Mouse (Mus musculus) left cerebral cortex, adult 11 months (tissue): ENCODE data around the gene Lyplal1.
A peak's percentile ranks its signal among the peaks of the same experiment; 100 is the strongest.

Source experiments
- DNase-seq: peaks from one replicate; pipeline ENCODE4 v3.0.0; 2022; ENCODE audit warnings: low spot score

Gene Lyplal1

DNA sequence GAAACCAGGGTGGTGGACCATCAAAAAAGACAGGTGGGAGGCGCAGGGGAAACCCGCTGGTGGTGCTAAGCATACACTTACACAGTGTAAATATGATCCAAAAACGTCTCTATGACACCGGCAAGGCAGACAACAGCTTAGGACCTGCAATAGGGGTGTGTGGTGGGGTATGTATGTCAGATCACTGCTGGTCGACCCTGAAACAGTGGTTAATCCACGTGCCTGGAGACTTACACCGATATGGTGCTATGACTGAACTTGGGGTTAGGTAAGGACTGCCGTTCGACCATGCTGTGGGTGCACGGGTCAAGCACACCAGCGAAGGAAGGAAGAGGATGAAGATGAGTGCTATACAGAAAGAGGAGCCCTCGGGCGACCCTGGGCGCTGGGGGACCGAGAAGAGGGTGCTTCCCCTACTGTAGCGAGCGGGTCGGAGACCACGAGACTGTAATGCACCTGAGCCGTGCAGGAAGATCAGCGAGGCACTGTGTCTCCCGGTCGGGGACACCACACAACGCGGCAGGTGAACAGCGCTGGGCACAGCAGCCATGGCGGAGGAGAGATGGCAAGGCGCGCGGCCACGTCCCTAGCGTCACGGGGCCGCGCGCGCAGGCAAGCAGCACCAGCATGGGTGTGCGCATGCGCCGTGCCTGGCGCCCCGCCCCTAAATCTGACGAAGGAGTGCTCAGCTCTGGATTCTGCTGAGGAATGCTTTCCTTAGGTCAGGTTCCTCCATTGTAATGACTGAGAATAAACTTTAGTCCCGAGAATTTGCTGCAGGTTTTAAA is at the start of gene Lyplal1:
Gene Lyplal1 (minus strand): TSS at position 610 of the 788 bp plus-strand sequence.
- DNase-seq = peak; percentile 92

- no peak for DNase-seq
These were observed 46.5 kb upstream of the Lyplal1 start for GRCm38 (mm10) chr1:186163616-186164015.

DNA sequence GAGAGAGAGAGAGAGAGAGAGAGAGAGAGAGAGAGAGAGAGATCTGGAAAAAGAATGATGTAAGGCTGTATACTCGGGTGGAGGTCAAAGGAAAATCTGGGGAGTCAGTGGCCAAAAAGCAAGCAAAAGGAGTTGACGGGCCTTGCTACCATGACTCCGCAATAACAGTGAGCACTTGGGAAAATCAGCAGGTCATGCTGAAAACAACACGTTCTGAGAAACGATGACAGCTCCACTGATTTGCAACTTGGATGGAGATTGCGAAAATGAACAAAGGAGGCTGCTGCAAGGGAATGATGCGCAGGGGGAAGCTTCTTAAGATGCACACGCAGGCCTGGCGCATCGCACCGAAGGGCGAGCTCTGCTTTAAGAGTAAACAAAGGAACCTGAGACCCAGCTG is 46.1 kb upstream of the Lyplal1 start:
- DNase-seq = no peak

GRCm38 (mm10) chr1:186150376-186150775 is 33.3 kb upstream of the Lyplal1 start:
- DNase-seq = no peak

- DNase-seq = no peak
These were observed 28.3 kb upstream of the Lyplal1 start for GRCm38 (mm10) chr1:186145444-186145843.

- DNase-seq = no peak
These were observed 23.1 kb upstream of the Lyplal1 start for GRCm38 (mm10) chr1:186140191-186140590.

GRCm38 (mm10) chr1:186137873-186138272 is 20.8 kb upstream of the Lyplal1 start:
- no peak for DNase-seq

GRCm38 (mm10) chr1:186136636-186137380 is 19.7 kb upstream of the Lyplal1 start:
- no peak for DNase-seq

GRCm38 (mm10) chr1:186131465-186131864 is 14.4 kb upstream of the Lyplal1 start:
- no peak for DNase-seq

DNA sequence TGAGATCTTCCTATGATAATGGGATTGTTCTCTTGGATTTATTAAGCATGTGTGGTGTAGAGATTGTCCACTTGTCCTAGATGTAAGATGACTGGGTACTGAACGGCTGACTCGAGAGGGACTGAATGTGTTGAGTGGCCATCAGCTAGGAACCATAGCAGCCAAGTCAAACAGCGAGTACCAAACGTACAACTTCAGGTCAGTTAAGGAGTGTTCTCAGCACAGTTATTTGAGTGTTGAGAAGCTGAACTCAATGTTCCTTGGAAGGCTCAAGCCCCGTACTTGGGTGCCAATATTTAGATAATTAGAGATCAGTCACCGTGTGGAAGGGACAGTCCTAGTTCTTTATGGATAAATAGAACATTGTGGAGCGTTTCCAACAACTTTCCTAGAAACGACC is 11.8 kb upstream of the Lyplal1 start:
- no peak for DNase-seq

GRCm38 (mm10) chr1:186126313-186126862 is 9.3 kb upstream of the Lyplal1 start:
- no peak for DNase-seq

DNA sequence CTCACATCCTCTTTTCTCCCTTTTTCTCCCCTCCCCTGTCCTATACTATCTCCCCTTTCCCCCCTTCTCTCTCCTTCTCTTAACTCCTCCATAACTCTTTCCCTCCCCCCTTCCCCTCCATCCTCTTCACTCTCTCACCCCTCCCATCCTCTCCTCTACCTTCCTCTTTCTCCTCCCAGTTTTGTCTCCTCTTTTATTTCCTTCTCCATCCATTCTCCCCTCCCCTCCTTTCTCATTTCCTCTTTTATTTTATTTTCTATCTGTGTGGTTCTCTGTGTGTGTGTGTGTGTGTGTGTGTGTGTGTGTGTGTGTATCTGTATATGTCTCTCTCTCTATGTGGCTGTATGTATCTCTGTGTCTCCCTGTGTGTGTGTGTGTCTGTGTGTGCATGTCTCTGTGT is 6.6 kb upstream of the Lyplal1 start:
- DNase-seq = no peak

GRCm38 (mm10) chr1:186119856-186120255 is 2.7 kb upstream of the Lyplal1 start:
- no peak for DNase-seq

DNA sequence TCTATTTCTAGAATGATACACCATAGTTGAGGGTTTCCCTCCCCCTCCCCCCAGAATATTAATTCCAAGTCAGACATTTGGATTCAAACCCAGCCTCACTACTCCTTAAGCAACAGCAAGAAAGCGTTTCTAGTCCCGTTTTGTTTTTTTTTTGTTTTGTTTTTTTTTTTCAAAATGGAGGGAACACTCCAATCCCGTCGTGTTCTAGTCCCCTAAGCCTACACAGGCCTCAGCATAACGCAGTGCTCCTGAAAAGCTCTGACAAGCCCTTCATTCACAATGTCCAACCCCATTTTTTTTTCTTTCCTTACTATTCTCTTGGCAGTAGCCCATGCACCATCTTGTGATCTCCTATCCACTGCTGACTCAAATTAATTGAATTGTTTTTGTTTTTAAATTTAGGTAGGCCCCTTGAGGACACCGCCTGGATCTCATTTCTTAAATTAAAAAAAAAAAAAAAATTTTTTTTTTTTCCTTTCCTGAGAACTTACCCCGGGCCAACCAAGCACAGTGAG is 967 bp downstream of the Lyplal1 start:
- no peak for DNase-seq

DNA sequence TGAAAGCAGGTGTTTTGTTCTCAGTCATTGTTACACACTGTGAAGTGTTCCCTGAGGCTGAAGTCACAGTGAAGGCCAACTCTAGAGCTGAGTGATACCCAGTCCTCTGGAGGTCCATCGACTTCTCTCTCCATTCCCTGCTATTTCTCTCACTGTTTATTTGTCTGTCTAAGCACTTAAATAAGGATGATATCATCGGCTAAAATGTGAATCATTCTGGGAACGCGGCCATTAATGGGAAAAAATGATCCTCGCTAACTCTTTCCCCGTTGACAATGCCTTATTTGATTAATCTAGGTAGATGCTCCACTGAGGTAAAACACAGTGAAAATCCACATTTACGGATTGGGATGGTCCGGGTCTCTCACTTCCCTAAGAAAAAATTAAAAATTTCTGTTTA is 14.8 kb downstream of the Lyplal1 start:
- DNase-seq = no peak

GRCm38 (mm10) chr1:186066266-186066897 is 50.7 kb downstream of the Lyplal1 start:
- DNase-seq = no peak

- no peak for DNase-seq
These were observed 57.1 kb downstream of the Lyplal1 start for GRCm38 (mm10) chr1:186060041-186060440.

GRCm38 (mm10) chr1:186054227-186054626 is 62.9 kb downstream of the Lyplal1 start:
- no peak for DNase-seq

GRCm38 (mm10) chr1:186053280-186054043 is 63.6 kb downstream of the Lyplal1 start:
- no peak for DNase-seq

- no peak for DNase-seq
These were observed 73.2 kb downstream of the Lyplal1 start for GRCm38 (mm10) chr1:186043709-186044452.

GRCm38 (mm10) chr1:186041841-186042240 is 75.3 kb downstream of the Lyplal1 start:
- no peak for DNase-seq
